Mouse (Mus musculus) B cell, adult 2 months (primary cell): ENCODE data around the gene Cnpy1.

Source experiments
- DNase-seq, 2 experiments: peaks; one replicate each; pipeline ENCODE4 v3.0.0; 2022

The Cnpy1 gene

GRCm38 (mm10) chr5:28238152-28238551 lies 7.5 kb downstream of the Cnpy1 start:
- no peak for DNase-seq

DNA sequence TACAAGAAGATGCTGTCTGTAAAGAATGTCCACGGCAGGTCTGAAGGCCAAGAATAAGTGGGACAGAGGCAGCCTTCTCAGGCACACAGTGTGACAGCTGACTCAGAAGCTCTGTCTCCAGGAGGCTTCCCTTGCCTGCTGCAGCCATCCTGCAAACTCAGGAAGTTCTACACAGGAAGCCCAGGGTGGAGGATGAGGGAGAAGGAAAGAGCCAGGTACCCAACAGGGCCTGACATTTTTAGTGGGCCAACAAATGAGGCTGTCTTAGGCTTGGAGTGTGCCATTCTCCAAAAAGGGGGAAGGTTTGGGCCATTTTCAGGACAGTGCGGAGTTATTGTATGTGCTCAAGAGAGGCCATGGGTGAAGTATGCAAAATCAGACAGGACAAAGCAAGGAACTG lies 7.9 kb downstream of the Cnpy1 start:
- no peak for DNase-seq

- no peak for DNase-seq
Measured at GRCm38 (mm10) chr5:28237055-28237454, 8.6 kb downstream of the Cnpy1 start.

DNA sequence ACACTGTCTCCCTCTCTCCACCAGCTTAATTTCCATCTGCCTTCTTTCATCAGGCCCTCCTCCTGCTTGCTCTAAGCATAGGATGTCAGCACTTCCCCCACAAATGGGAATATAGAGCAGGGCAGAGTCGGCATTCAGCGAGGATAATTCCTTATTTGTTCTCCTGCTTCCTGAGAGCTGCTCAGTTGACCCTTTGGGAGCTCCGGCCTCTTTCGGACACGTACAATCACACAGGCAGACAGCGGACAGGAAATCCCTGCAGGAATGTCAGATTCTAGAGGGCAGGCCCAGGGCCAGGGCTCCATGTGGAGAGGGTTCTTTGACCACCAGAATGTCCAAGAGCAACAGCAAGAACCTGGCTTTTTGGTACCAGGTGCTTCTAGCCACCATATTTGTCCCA lies 9.5 kb downstream of the Cnpy1 start:
- no peak for DNase-seq

DNA sequence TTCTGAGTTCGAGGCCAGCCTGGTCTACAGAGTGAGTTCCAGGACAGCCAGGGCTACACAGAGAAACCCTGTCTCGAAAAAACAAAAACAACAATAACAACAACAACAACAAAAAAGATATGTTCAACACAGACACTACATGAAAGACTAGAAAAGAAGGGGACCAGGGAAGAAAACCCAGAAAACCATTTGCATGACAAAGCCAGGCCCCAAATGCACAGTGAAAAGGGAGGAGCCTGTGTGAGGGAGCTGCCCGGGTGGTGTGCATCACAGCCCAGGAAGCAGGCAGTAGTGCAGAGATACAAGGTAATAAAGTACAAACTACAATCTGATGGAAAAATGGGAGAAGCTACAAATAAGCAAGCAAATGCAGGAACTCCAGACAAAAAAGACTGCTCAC lies 13.5 kb downstream of the Cnpy1 start:
- DNase-seq = no peak

GRCm38 (mm10) chr5:28219596-28219995 lies 26.0 kb downstream of the Cnpy1 start:
- DNase-seq = no peak

DNA sequence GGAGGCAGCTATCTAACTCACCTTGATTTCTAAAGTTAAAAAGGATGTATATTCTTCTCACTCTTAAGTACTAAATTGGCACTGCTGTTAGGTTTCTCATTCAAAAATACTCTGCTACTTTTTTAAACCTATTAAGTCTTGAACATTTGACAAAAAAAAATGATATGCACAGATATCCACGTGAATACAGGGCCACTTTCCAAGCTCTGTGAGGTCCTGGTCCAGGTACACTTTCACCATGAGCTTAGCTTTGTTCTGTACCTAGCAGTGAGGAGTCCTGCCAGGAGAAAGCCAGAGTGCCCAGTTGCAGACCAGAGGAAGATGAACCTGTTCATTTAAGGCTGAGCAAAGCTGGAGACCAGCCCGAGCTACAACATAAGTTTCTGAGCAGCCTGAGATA lies 32.2 kb downstream of the Cnpy1 start:
- DNase-seq = no peak

GRCm38 (mm10) chr5:28211651-28212310 lies 33.8 kb downstream of the Cnpy1 start:
- DNase-seq = no peak

DNA sequence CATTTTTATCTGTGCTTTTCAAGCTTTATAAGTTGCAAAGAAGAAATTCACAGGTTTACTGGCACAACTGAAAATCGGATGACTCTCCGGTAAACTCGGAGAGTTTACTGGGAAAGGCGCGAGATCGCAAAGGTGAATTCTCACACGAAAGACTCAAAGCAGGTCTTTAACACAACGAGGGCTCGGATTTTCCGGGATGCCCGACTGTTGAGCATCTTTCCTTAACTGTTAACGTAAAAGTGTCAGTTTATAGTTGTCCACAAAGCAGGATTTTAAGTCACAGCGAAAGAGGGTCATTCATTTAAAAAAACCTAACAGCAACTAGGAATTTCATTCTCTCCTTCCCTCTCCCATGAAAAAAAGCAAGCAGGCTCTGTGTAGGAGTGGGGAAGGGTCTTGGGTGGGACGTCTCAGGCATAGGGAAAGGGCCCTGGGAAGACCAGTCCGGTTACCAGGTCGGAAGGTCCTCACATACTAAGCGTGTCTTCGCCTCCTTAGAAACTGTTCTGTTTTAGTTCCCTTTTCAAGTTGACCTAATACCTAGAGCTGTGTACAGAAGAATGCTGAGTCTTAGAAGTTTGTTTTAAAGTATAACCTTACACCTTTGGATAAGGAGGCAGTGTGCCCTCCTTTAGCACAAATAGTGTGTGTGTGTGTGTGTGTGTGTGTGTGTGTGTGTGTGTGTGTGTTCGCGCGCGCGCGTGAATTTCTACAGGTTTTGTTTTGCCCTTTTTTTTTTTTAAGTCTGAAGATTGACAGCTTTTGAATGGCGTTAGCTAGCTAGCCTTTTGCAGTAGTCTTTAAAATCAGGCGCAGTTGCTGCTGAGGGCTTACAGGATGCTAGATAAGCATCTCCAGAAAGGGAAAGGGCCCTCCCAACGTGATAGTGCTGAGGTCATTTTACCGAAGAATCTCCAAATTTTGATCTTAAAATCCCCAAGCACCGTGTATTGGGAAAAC lies 34.7 kb downstream of the Cnpy1 start:
- no peak for DNase-seq

- DNase-seq = no peak
Measured at GRCm38 (mm10) chr5:28209549-28210431, 35.8 kb downstream of the Cnpy1 start.

DNA sequence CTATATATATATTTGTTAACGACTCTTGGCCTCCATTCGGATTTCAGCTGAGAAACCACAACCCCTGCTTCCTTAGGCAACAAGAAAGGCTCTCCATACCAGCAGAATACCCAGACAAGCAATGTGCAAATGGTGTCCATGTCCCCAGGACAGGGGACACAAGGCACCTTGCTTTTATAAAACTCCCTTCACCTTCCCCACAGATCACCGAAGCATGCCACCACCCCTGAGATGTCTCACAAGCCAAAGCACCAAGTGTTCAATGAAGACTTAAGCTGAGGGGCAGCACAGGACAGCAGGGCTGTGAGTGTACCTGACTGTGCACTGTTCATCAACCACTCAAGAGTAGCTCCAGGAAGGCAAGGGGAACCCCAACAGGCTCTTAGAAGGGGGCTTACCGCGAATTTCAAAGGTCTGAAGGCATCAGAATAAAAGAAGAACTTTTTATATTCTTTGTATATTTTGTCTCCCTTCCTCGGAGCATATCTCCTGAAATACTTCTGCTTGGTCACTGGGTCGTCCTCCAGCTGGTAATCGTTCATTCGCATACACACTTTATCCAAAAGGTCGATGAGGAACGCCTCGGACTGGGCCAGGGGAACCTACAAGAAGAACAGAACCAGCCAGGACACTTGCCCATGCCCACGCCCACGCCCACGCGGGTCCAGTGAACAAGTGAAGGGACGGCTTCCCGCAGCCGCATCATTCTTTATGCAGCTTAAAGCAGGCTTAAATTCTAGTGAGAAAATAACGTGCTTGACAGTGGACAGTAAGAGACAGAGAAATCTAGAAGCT lies 36.7 kb downstream of the Cnpy1 start:
- DNase-seq = no peak

GRCm38 (mm10) chr5:28207043-28207442 lies 38.6 kb downstream of the Cnpy1 start:
- DNase-seq = no peak

GRCm38 (mm10) chr5:28206448-28206847 lies 39.2 kb downstream of the Cnpy1 start:
- no peak for DNase-seq

GRCm38 (mm10) chr5:28204678-28205077 lies 40.9 kb downstream of the Cnpy1 start:
- DNase-seq = no peak

- no peak for DNase-seq
Measured at GRCm38 (mm10) chr5:28203086-28203485, 42.5 kb downstream of the Cnpy1 start.

- no peak for DNase-seq
Measured at GRCm38 (mm10) chr5:28199089-28199873, 46.3 kb downstream of the Cnpy1 start.

DNA sequence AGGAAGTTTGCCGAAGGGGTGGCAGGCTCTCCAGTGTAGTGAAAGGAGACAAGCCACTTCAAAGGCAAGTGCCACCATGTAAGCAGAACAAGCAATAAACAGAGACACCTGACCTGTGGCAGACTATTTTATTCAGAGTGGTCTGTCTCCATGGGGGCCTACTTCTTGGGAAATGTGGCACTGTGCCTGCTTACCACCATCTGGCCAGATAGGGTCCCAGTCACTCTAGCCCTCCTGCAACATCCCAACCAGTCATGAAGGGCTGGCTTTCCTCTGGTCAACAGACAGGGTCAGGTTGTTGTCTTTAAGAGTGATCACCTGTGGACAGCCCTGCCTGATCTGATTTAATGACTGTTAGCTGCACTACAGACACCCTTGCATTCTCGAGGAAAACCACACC lies 50.1 kb downstream of the Cnpy1 start:
- DNase-seq = no peak

GRCm38 (mm10) chr5:28192099-28192454 lies 53.5 kb downstream of the Cnpy1 start:
- DNase-seq = no peak

DNA sequence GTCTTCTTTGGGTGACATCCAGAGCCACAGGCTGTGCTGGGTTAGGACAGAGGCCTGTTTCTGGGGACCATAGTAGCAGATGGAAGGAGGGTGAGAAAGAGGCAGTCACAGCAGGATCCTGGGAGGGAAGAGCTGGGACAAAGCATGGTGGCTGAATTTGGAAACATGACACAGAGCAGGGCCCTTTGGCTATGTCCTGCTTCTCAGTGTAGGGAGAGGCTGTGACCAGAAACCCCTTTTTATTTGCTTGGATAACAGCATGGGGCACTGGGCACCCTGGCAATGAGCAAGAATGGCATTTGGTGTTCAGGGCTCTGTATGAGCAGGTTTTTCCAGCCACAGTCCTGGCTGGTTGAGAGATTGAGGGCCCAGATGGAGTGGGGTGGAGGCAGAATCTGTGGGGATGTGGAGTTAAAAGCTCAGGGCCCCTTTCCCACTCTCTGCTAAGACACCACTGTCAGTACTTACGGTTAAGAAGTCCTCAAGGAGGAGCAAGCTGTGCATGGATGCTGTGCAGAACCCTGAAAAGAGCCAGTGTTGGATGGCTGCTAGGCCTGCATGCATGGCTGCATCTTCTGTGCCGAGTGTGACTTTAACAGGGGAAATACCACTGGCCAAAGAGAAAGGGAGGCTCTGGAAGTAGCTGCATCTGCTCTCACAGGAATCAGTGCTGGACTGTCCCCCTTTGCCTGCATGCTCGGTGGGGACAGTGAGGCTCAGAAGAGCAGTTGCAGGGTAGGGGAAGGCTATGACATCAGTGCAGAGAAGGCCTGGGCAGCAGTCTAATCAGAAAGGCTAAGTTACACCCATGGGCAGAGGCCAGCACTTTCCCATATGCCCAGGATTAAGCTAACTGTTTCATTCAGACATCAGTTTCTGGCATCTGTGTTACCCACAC lies 54.2 kb downstream of the Cnpy1 start:
- DNase-seq = no peak

DNA sequence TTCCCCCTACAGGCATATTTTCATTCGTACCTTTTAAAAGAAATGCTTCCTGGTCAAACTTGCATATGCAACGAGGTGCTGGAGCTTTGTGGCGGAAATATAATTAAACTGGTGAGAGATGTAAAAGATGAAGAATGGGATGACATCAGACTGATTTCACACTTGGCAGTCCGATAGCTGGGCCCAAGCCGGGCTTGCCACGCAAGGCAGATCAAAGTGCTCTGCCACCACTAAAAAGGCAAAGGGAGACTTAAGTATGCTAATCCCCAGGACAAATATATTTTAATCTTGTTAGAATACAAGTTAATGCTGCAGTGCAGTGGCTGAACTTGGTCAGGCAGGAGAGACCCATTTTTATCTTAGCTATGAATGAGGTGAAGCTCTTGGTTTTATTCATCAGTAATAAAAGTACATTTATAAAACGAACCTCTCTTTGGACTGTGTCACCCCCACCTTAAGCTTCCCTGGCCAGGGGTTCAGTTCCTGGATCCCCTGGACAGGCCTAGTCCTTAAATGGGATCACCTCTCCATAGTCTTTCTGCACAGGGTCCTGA lies 66.3 kb downstream of the Cnpy1 start:
- DNase-seq = no peak
